Comparison of ENCODE assay signal across 8 mouse cellular contexts in genomic region chr1:86501114-86501532, GRCm38 (mm10). TPM values are rescaled to one million over a fixed set of nuclear protein-coding genes. Genes with fewer than 3 reads are reported as not detected.
DNase-seq lines count a peak whose midpoint lies in the region; ATAC-seq and TF ChIP-seq lines count a peak whose summit lies in the region.

No protein-coding gene starts in this region.

- TF ChIP-seq CTCF in heart, adult 2 months (IDR thresholded peaks at IDR 0.05), result peak; percentile 77
- TF ChIP-seq CTCF in midbrain, postnatal 0 days (IDR thresholded peaks at IDR 0.05), result peak; percentile 67
- peak; percentile 77 for TF ChIP-seq CTCF in stomach, postnatal 0 days (IDR thresholded peaks at IDR 0.05; ENCODE audit: low read depth)

- DNase-seq in urinary bladder, postnatal 14 days (ENCODE audit: low spot score), result peak; percentile 58
- DNase-seq in urinary bladder, adult 2 months (ENCODE audit: low spot score), result no peak
- DNase-seq in embryo, embryonic 10.5 days (ENCODE audit: low spot score), result peak; percentile 80
- DNase-seq in heart, adult 2 months, result peak; percentile 62 to 77
- DNase-seq in limb, embryonic 14.5 days (ENCODE audit: low spot score), result peak; percentile 57
- DNase-seq in midbrain, postnatal 0 days (ENCODE audit: low spot score), result peak; percentile 76
- peak; percentile 64 for DNase-seq in stomach, postnatal 0 days (ENCODE audit: low spot score)

- 0 out of 2 replicates have a peak overlapping the region, but pooled peaks have one; percentile 3 for H3K27ac ChIP-seq in heart, adult 2 months
- peak overlapping the region; percentile 76 for H3K27ac ChIP-seq in kidney, embryonic 15.5 days
- H3K27ac ChIP-seq in limb, embryonic 14.5 days (replicated peaks; ENCODE audit: low read depth, low read length), result peak overlapping the region; percentile 39; the same call in 1 of the 2 replicates
- peak overlapping the region; percentile 63; the same call in 1 of the 2 replicates for H3K27ac ChIP-seq in midbrain, postnatal 0 days (ENCODE audit: low read depth, low read length)
- peak overlapping the region; percentile 53 for H3K27ac ChIP-seq in stomach, postnatal 0 days (replicated peaks)

- no peak for ATAC-seq in kidney, embryonic 15.5 days (replicated peaks; ENCODE audit: low FRiP score)
- no peak for ATAC-seq in limb, embryonic 14.5 days (ENCODE audit: low FRiP score, low read depth)
- no peak for ATAC-seq in midbrain, postnatal 0 days (ENCODE audit: low FRiP score)
- ATAC-seq in stomach, postnatal 0 days (ENCODE audit: low FRiP score, low TSS enrichment), result no peak

- H3K9me3 ChIP-seq in kidney, embryonic 15.5 days (replicated peaks), result no peaks in the 10 kb centered on the region
- no peaks in the 10 kb centered on the region for H3K9me3 ChIP-seq in limb, embryonic 14.5 days (ENCODE audit: control insufficient read depth, low read length)
- H3K9me3 ChIP-seq in midbrain, postnatal 0 days (ENCODE audit: low read length), result no peaks in the 10 kb centered on the region
- no peaks in the 10 kb centered on the region for H3K9me3 ChIP-seq in stomach, postnatal 0 days (ENCODE audit: control insufficient read depth, low read length)

- no peak for TF ChIP-seq POLR2A in heart, adult 2 months (IDR thresholded peaks at IDR 0.05; ENCODE audit: insufficient read depth, low read depth, low read length)
- no peak for TF ChIP-seq POLR2A in limb, embryonic 14.5 days (IDR thresholded peaks at IDR 0.05; ENCODE audit: borderline replicate concordance, extremely low read depth, insufficient read depth, insufficient read length)

- WGBS in heart, adult 2 months, result 21% methylated on average over 6 of the region's 6 CpGs
- WGBS in kidney, embryonic 15.5 days, result 30% methylated on average over 6 of the region's 6 CpGs
- WGBS in limb, embryonic 14.5 days, result 30% methylated on average over 6 of the region's 6 CpGs
- WGBS in midbrain, postnatal 0 days, result 33% methylated on average over 6 of the region's 6 CpGs
- WGBS in stomach, postnatal 0 days, result 24% methylated on average over 6 of the region's 6 CpGs

- H3K4me3 ChIP-seq in heart, adult 2 months, result no peak overlapping the region
- H3K4me3 ChIP-seq in kidney, embryonic 15.5 days (replicated peaks), result no peak overlapping the region
- H3K4me3 ChIP-seq in limb, embryonic 14.5 days (replicated peaks; ENCODE audit: low read length), result no peak overlapping the region
- no peak overlapping the region for H3K4me3 ChIP-seq in midbrain, postnatal 0 days (ENCODE audit: low read depth, low read length)
- no peak overlapping the region for H3K4me3 ChIP-seq in stomach, postnatal 0 days (ENCODE audit: low read depth, low read length)

- no peak for TF ChIP-seq EP300 in heart, adult 2 months (IDR thresholded peaks at IDR 0.05; ENCODE audit: insufficient read depth, low read depth, low read length)
- TF ChIP-seq EP300 in stomach, postnatal 0 days (optimal IDR thresholded peaks at IDR 0.05), result no peak

- H3K9ac ChIP-seq in heart, adult 2 months (ENCODE audit: low read depth, low read length), result no peak overlapping the region
- H3K9ac ChIP-seq in kidney, embryonic 15.5 days, result no peak overlapping the region
- H3K9ac ChIP-seq in limb, embryonic 14.5 days (ENCODE audit: low read depth, low read length, severe bottlenecking), result no peak overlapping the region
- H3K9ac ChIP-seq in midbrain, postnatal 0 days (replicated peaks; ENCODE audit: low read length, poor library complexity, severe bottlenecking), result no peak overlapping the region
- no peak overlapping the region for H3K9ac ChIP-seq in stomach, postnatal 0 days (ENCODE audit: low read length)

- H3K4me1 ChIP-seq in heart, adult 2 months (ENCODE audit: control insufficient read depth, insufficient read depth, low read length), result peaks cover 23% of the 10 kb centered on the region
- peaks cover 88% of the 10 kb centered on the region for H3K4me1 ChIP-seq in kidney, embryonic 15.5 days
- peaks cover 48% of the 10 kb centered on the region for H3K4me1 ChIP-seq in limb, embryonic 14.5 days (ENCODE audit: control insufficient read depth, insufficient read depth, low read length)
- H3K4me1 ChIP-seq in midbrain, postnatal 0 days (ENCODE audit: insufficient read depth, low read length), result peaks cover 14% of the 10 kb centered on the region
- H3K4me1 ChIP-seq in stomach, postnatal 0 days (replicated peaks; ENCODE audit: control insufficient read depth, insufficient read depth), result peaks cover 30% of the 10 kb centered on the region

- H3K4me2 ChIP-seq in kidney, embryonic 15.5 days, result no peak overlapping the region
- no peak overlapping the region for H3K4me2 ChIP-seq in limb, embryonic 14.5 days (replicated peaks; ENCODE audit: low read depth, low read length, severe bottlenecking)
- no peak overlapping the region for H3K4me2 ChIP-seq in midbrain, postnatal 0 days (ENCODE audit: low read depth, low read length, poor library complexity, severe bottlenecking)
- H3K4me2 ChIP-seq in stomach, postnatal 0 days (replicated peaks; ENCODE audit: low read depth), result no peak overlapping the region

- H3K36me3 ChIP-seq in heart, adult 2 months (ENCODE audit: control insufficient read depth, insufficient read depth, low read length), result no peaks in the 10 kb centered on the region
- H3K36me3 ChIP-seq in kidney, embryonic 15.5 days, result no peaks in the 10 kb centered on the region
- no peaks in the 10 kb centered on the region for H3K36me3 ChIP-seq in limb, embryonic 14.5 days (ENCODE audit: control insufficient read depth, insufficient read depth, low read length)
- H3K36me3 ChIP-seq in midbrain, postnatal 0 days (ENCODE audit: insufficient read depth, low read length), result no peaks in the 10 kb centered on the region
- H3K36me3 ChIP-seq in stomach, postnatal 0 days (ENCODE audit: control insufficient read depth, insufficient read depth, low read length), result no peaks in the 10 kb centered on the region

- no peaks in the 10 kb centered on the region for H3K79me2 ChIP-seq in heart, adult 2 months (replicated peaks; ENCODE audit: control insufficient read depth, insufficient read depth, low read length)

- intact Hi-C loops in heart, adult 2 months (cut with DNase I), result loop anchor here (1.0 to 2.0 kb wide), 2 partner anchors 30 to 31 kb away; no protein-coding TSS in a partner anchor

- H3K27me3 ChIP-seq in heart, adult 2 months (ENCODE audit: control insufficient read depth, insufficient read depth, low read length), result no peaks in the 10 kb centered on the region
- no peaks in the 10 kb centered on the region for H3K27me3 ChIP-seq in kidney, embryonic 15.5 days
- no peaks in the 10 kb centered on the region for H3K27me3 ChIP-seq in limb, embryonic 14.5 days (ENCODE audit: control insufficient read depth, insufficient read depth, low read length)
- H3K27me3 ChIP-seq in midbrain, postnatal 0 days (ENCODE audit: insufficient read depth, low read length), result no peaks in the 10 kb centered on the region
- H3K27me3 ChIP-seq in stomach, postnatal 0 days (ENCODE audit: control insufficient read depth, insufficient read depth, low read length), result no peaks in the 10 kb centered on the region

RNA-seq across cellular contexts. Expression of gene Ptma, which starts 25.4 kb away (rescaled TPM):
- polyA plus RNA-seq in urinary bladder, adult 2 months (2012; rRNA removed), result 836 and 1,054 TPM in 2 replicates
- total RNA-seq in heart, adult 2 months (2021), result 100 to 1,000 TPM; 200 to 227 TPM
- polyA plus RNA-seq in heart, adult 2 months (2012; rRNA removed), result 169 and 177 TPM in 2 replicates
- 2,949 and 3,271 TPM in 2 replicates for polyA plus RNA-seq in kidney, embryonic 15.5 days (2015; fragmentation: Nextera tagmentation; extraction: Ambion mirVana)
- polyA plus RNA-seq in limb, embryonic 14.5 days (2012; rRNA removed), result 1,648 and 3,055 TPM in 2 replicates
- 2,429 and 2,674 TPM in 2 replicates for polyA plus RNA-seq in limb, embryonic 14.5 days (2014; fragmentation: Nextera tagmentation; extraction: Ambion mirVana)
- total RNA-seq in midbrain, postnatal 0 days (2014; rRNA removed), result 947 and 1,050 TPM in 2 replicates
- polyA plus RNA-seq in midbrain, postnatal 0 days (2015; fragmentation: Nextera tagmentation; extraction: Ambion mirVana), result 1,199 and 1,354 TPM in 2 replicates
- polyA plus RNA-seq in stomach, postnatal 0 days (2015; fragmentation: Nextera tagmentation; extraction: Ambion mirVana), result 1,436 and 1,585 TPM in 2 replicates

Comparison
In these comparisons a context has a peak if more than half of its experiments do, and no peak if none do; other contexts are left out.
1. H3K27ac ChIP-seq: peak in every context shown above with its lines; median percentile 76 in kidney, embryonic 15.5 days; 63 in midbrain, postnatal 0 days; 53 in stomach, postnatal 0 days; 39 in limb, embryonic 14.5 days; 3 in heart, adult 2 months.